Mouse (Mus musculus) MEL (cell line): ENCODE data around the gene Trim26. TPM values are rescaled to one million over a fixed set of nuclear protein-coding genes. Genes with fewer than 3 reads are reported as not detected.

Source experiments
- DNase-seq: peaks from one replicate; pipeline ENCODE4 v3.0.0; 2011; ENCODE audit warnings: low read depth, low spot score
- H3K27ac ChIP-seq: 2 replicates; pipeline ENCODE4 v1.5.1; 2012; ENCODE audit warnings: low read depth, mild to moderate bottlenecking, control low read depth, low read length, moderate library complexity; ENCODE audit not compliant: control insufficient read depth
- H3K27me3 ChIP-seq, 2 experiments: fragments of 150-350 bp in 1 of 2; sonication (generic) in 1 of 2; 2 replicates each; pipeline ENCODE4 v1.6.1; 2012; ENCODE audit warnings: low read length in 2 of 2, mild to moderate bottlenecking in 2 of 2, improper control_type of control experiment in 1 of 2, moderate library complexity in 1 of 2; ENCODE audit not compliant: insufficient read depth in 2 of 2, control insufficient read depth in 1 of 2
- H3K36me3 ChIP-seq, 2 experiments: 2 replicates each; pipeline ENCODE4 v1.6.1; 2012 to 2014; ENCODE audit warnings: low read length in 2 of 2, improper control_type of control experiment in 1 of 2, inconsistent platforms in 1 of 2, mild to moderate bottlenecking in 1 of 2; ENCODE audit not compliant: insufficient read depth in 2 of 2, control insufficient read depth in 1 of 2
- H3K4me1 ChIP-seq, 2 experiments: fragments of 150-350 bp in 1 of 2; sonication (generic) in 1 of 2; 2 replicates each; pipeline ENCODE4 v1.6.1; 2012; ENCODE audit warnings: low read length in 2 of 2, improper control_type of control experiment in 1 of 2, mild to moderate bottlenecking in 1 of 2; ENCODE audit not compliant: insufficient read depth in 2 of 2, control insufficient read depth in 1 of 2
- H3K4me3 ChIP-seq, 2 experiments: fragments of 150-350 bp in 1 of 2; sonication (generic) in 1 of 2; 2 replicates each; pipeline ENCODE4 v1.5.1; 2012; ENCODE audit warnings: low read depth in 2 of 2, low read length in 2 of 2, mild to moderate bottlenecking in 2 of 2, moderate library complexity in 2 of 2, control low read depth in 1 of 2, improper control_type of control experiment in 1 of 2; ENCODE audit not compliant: control insufficient read depth in 1 of 2, insufficient read depth in 1 of 2
- H3K79me2 ChIP-seq: 2 replicates; pipeline ENCODE4 v1.6.1; 2012; ENCODE audit warnings: mild to moderate bottlenecking, low read length, moderate library complexity; ENCODE audit not compliant: control insufficient read depth, poor library complexity, insufficient read depth
- H3K9ac ChIP-seq: 2 replicates; pipeline ENCODE4 v1.6.1; 2012; ENCODE audit warnings: low read depth, mild to moderate bottlenecking, control low read depth, low read length, moderate library complexity; ENCODE audit not compliant: control insufficient read depth, poor library complexity, severe bottlenecking
- H3K9me3 ChIP-seq: fragments of 150-350 bp; sonication (generic); replicated peaks from 2 replicates; pipeline ENCODE4 v1.6.1; 2012; ENCODE audit warnings: mild to moderate bottlenecking, low read length, improper control_type of control experiment, moderate library complexity; ENCODE audit not compliant: insufficient read depth
- BHLHE40 ChIP-seq: IDR thresholded peaks from 2 replicates; pipeline ENCODE4 v1.6.1; 2012; ENCODE audit warnings: low read depth, mild to moderate bottlenecking, inconsistent platforms, low read length, improper control_type of control experiment, borderline replicate concordance
- CTCF ChIP-seq, 3 experiments: IDR thresholded peaks in 2 of 3; conservative IDR thresholded peaks in 1 of 3; 2 replicates each; pipeline ENCODE4 v1.5.1; 2011 to 2012; ENCODE audit warnings: low read length in 3 of 3, low read depth in 2 of 3, mild to moderate bottlenecking in 2 of 3, improper control_type of control experiment in 1 of 3, inconsistent platforms in 1 of 3, mixed read lengths in 1 of 3, moderate library complexity in 1 of 3; ENCODE audit not compliant: control insufficient read depth in 1 of 3, insufficient read depth in 1 of 3, poor library complexity in 1 of 3, severe bottlenecking in 1 of 3
- ETS1 ChIP-seq: IDR thresholded peaks from 2 replicates; pipeline ENCODE4 v1.6.1; 2012; ENCODE audit warnings: low read depth, mild to moderate bottlenecking, inconsistent platforms, low read length, improper control_type of control experiment, moderate library complexity
- MAFK ChIP-seq: IDR thresholded peaks from 2 replicates; pipeline ENCODE4 v1.6.1; 2011; ENCODE audit warnings: low read depth, mild to moderate bottlenecking, low read length, improper control_type of control experiment, borderline replicate concordance
- MEF2A ChIP-seq: IDR thresholded peaks from 2 replicates; pipeline ENCODE4 v1.6.1; 2014; ENCODE audit warnings: low read depth, mild to moderate bottlenecking, inconsistent platforms, low read length, improper control_type of control experiment; ENCODE audit not compliant: poor library complexity, insufficient replicate concordance, severe bottlenecking; ENCODE audit errors: extremely low read depth
- MYC ChIP-seq: IDR thresholded peaks from 2 replicates; pipeline ENCODE4 v1.6.1; 2011; ENCODE audit warnings: low read depth, mild to moderate bottlenecking, low read length, improper control_type of control experiment, moderate library complexity
- NELFE ChIP-seq: IDR thresholded peaks from 2 replicates; pipeline ENCODE4 v1.6.1; 2011; ENCODE audit warnings: low read depth, low read length, improper control_type of control experiment
- POLR2AphosphoS5 ChIP-seq: IDR thresholded peaks from 2 replicates; pipeline ENCODE4 v1.6.1; 2012; ENCODE audit warnings: low read depth, borderline replicate concordance, mild to moderate bottlenecking, inconsistent platforms, low read length, moderate library complexity, mixed read lengths
- RAD21 ChIP-seq: IDR thresholded peaks from 2 replicates; pipeline ENCODE4 v1.6.1; 2011; ENCODE audit warnings: mild to moderate bottlenecking, low read depth, low read length, improper control_type of control experiment
- SMC3 ChIP-seq: IDR thresholded peaks from 2 replicates; pipeline ENCODE4 v1.6.1; 2011; ENCODE audit warnings: low read depth, low read length, improper control_type of control experiment
- TAL1 ChIP-seq: IDR thresholded peaks from 2 replicates; pipeline ENCODE4 v1.6.1; 2012; ENCODE audit warnings: mild to moderate bottlenecking, inconsistent platforms, low read length, moderate library complexity, mixed read lengths
- ZC3H11A ChIP-seq: IDR thresholded peaks from 2 replicates; pipeline ENCODE4 v1.6.1; 2012; ENCODE audit warnings: low read depth, mild to moderate bottlenecking, inconsistent platforms, low read length, improper control_type of control experiment
- ZNF384 ChIP-seq: IDR thresholded peaks from 2 replicates; pipeline ENCODE4 v1.6.1; 2012; ENCODE audit warnings: low read depth, mild to moderate bottlenecking, inconsistent platforms, low read length, improper control_type of control experiment
- polyA plus RNA-seq, 2 experiments: library from polyadenylated mRNA; stranded (reverse) in 1 of 2; unstranded in 1 of 2; fragments of >175 nt in 1 of 2; fragments of >200 nt in 1 of 2; gene quantifications; 2 replicates each; pipeline versions ENCODE4 v1.2.1 to v1.2.4; 2012; ENCODE audit warnings: low replicate concordance in 2 of 2, low read depth in 1 of 2; ENCODE audit not compliant: insufficient read length in 2 of 2, insufficient read depth in 1 of 2, missing spikeins in 1 of 2
- total RNA-seq: library from RNA; depleted of rRNA; stranded (reverse); fragments of 300-350 nt; gene quantifications from 2 replicates; pipeline ENCODE4 v1.2.3, GENCODE M21; 2012

Trim26 gene
- total and polyA plus RNA-seq, 3 experiments = 5.6 to 12.4 TPM; not detected in 1

GRCm38 (mm10) chr17:36811871-36812270 is 25.1 kb upstream of the Trim26 start, which contains the start of gene H2-M10.6:
Gene H2-M10.6 (plus strand): TSS chr17:36812171.
- Histone ChIP-seq H3K36me3 (no peaks in the 10 kb centered on the region), H3K4me1 (no peaks in the 10 kb centered on the region), H3K9ac (no peak within 1 kb of the TSS), H3K9me3 (no peaks in the 10 kb centered on the region), H3K79me2 (no peaks in the 10 kb centered on the region), H3K27ac (no peak within 1 kb of the TSS), H3K27me3 (peaks cover 6 to 7% of the 10 kb centered on the region in 2 experiments), H3K4me3 (no peak within 1 kb of the TSS)
- no peak for DNase-seq
- TF ChIP-seq TAL1 (no peak), MEF2A (no peak), NELFE (no peak), BHLHE40 (no peak)

GRCm38 (mm10) chr17:36824005-36824404 is 12.9 kb upstream of the Trim26 start:
- no peaks in the 10 kb centered on the region; a peak in 1 of 4 replicates for H3K4me1 ChIP-seq
- no peak overlapping the region for H3K9ac ChIP-seq
- 0 out of 4 replicates have a peak, but pooled peaks cover 0 to 1% of the 10 kb centered on the region in 2 experiments for H3K27me3 ChIP-seq
- H3K36me3 ChIP-seq = no peaks in the 10 kb centered on the region
- no peak overlapping the region for H3K4me3 ChIP-seq
- peak; percentile 56 to 84 (median 76) for TF ChIP-seq CTCF (IDR thresholded peaks at IDR 0.05 in 2 of 3, conservative IDR thresholded peaks at IDR 0.05 in 1 of 3; ENCODE audit: control insufficient read depth in 1 of 3, insufficient read depth in 1 of 3, low read depth in 2 of 3, low read length in 3 of 3, poor library complexity in 1 of 3, severe bottlenecking in 1 of 3)
- 0 out of 2 replicates have a peak, but pooled peaks have one; percentile 36 for TF ChIP-seq MYC
- peak; percentile 61 for TF ChIP-seq RAD21
- no peak for TF ChIP-seq MAFK
- TF ChIP-seq MEF2A = no peak
- no peak for TF ChIP-seq POLR2AphosphoS5
- peak; percentile 24; the same call in 1 of the 2 replicates for TF ChIP-seq ZC3H11A
- no peak for TF ChIP-seq ZNF384
- TF ChIP-seq SMC3 = peak; percentile 51
- H3K79me2 ChIP-seq = no peaks in the 10 kb centered on the region
- H3K27ac ChIP-seq = no peak overlapping the region
- peak; percentile 67 for DNase-seq
- H3K9me3 ChIP-seq = no peaks in the 10 kb centered on the region

- H3K27ac ChIP-seq = no peak overlapping the region
- peaks cover 1 to 9% of the 10 kb centered on the region in 2 experiments; a peak in 3 of 4 replicates for H3K27me3 ChIP-seq
- H3K9me3 ChIP-seq = no peaks in the 10 kb centered on the region
- no peaks in the 10 kb centered on the region; a peak in 1 of 4 replicates for H3K4me1 ChIP-seq
- no peaks in the 10 kb centered on the region for H3K79me2 ChIP-seq
- TF ChIP-seq SMC3 = 0 out of 2 replicates have a peak, but pooled peaks have one; percentile 10
- TF ChIP-seq ETS1 = no peak
- peak; percentile 11 to 58 (median 16); a peak in 4 of 6 replicates for TF ChIP-seq CTCF (IDR thresholded peaks at IDR 0.05 in 2 of 3, conservative IDR thresholded peaks at IDR 0.05 in 1 of 3; ENCODE audit: control insufficient read depth in 1 of 3, insufficient read depth in 1 of 3, low read depth in 2 of 3, low read length in 3 of 3, poor library complexity in 1 of 3, severe bottlenecking in 1 of 3)
- TF ChIP-seq, all 39 proteins: peak for 2
- Histone ChIP-seq H3K9ac (no peak overlapping the region), H3K36me3 (no peaks in the 10 kb centered on the region), H3K4me3 (no peak overlapping the region)
- peak; percentile 41 for DNase-seq
Measured at GRCm38 (mm10) chr17:36825525-36825924, 11.4 kb upstream of the Trim26 start.
